Mouse (Mus musculus) ES-CJ7 (cell line): ENCODE results near the gene Olfr26.
A peak's percentile ranks its signal among the peaks of the same experiment; 100 is the strongest.

ENCODE experiments used
- DNase-seq: peaks from one replicate; pipeline ENCODE4 v3.0.0; 2011; ENCODE audit warnings: low read depth, low spot score

Olfr26 gene

DNA sequence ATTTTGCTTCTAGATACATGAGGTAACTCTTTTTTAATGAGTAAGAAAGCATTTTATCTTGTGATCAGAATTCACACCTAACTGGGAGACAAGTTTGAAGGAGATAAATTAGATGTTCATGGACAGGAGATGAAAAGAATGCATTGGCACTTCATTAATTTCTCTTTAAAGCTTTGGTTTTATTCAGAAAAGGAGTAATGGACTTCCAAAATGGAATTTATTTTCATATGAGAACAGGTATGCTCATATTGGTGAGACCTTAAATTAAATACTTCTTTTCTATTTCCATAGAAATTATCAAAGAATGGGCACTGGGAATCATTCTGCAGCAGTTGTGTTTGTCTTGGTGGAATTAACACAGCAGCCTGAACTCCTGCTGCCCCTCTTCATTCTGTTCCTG, at the start of gene Olfr26:
Gene Olfr26, plus strand, starts transcription at position 301 of the 400 bp plus-strand sequence.
- no peak for DNase-seq

DNA sequence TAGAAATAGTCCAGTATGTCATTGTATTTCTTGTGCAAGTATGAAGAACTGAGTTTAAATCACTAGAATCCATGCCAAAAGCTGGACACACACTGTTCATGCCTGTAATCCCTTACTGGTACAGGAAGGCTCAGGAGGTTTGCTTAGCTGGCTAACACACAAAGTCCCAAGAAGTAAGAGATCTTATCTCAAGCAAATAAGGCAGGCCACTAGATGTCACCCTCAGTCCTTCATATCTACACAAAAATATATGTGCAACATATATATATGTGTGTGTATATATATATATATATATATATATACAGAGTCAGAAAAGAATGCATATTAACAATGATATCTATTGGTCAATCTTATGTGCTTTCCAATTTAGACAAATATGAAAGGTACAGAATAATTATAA, 49.2 kb upstream of the Olfr26 start:
- DNase-seq = peak; percentile 15

GRCm38 (mm10) chr9:38814314-38814713, 40.5 kb upstream of the Olfr26 start, which contains the start of gene Olfr922:
TSS of gene Olfr922 (plus strand) at chr9:38814614.
- DNase-seq = no peak

- DNase-seq = no peak
Observed at GRCm38 (mm10) chr9:38815458-38815986, 39.3 kb upstream of the Olfr26 start.

GRCm38 (mm10) chr9:38826245-38826644, 28.6 kb upstream of the Olfr26 start, which contains the start of gene Olfr923:
TSS of gene Olfr923 (plus strand) at chr9:38826545.
- DNase-seq = no peak

DNA sequence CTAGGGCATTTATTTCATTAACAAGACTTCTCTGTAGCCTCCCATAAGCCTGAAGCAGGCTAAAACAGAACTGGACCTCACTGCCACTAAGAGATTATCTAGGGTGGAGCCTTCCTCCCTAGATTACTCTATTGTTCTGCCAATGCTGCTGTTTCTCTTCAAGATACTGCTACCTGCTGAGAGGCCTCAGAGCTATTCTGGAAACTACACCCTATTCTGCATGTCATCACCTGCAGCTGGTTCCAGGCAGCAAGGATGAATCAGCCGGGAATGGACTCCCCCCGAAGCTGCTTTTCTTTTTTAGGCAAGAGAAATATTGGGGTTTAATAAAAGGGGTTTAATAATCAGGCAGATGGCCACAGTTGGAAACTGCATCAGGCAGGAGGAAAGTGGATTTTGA, 21.8 kb upstream of the Olfr26 start:
- peak; percentile 90 for DNase-seq

GRCm38 (mm10) chr9:38844149-38844548, 10.7 kb upstream of the Olfr26 start, which contains the start of gene Olfr924:
TSS of gene Olfr924 (plus strand) at chr9:38844449.
- DNase-seq = no peak

DNA sequence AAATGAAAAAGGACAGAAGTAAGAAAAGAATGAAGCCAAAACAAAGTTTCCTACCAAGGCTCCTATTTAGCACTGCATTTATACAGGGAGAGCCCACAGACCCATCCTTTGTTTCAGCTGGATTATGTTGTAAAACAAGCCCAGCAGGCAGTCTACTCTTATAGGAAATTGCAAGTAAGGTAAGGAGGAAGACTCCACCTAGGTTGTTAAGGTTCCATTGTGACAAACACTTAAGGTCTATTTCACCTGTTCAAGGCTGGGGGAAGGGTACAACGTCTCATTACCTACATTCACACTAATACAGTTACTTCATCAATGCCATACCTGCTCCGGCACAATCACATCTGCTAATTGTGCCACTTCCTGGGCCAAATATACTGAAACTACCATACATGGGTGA, 20.0 kb downstream of the Olfr26 start:
- peak; percentile 90 for DNase-seq

DNA sequence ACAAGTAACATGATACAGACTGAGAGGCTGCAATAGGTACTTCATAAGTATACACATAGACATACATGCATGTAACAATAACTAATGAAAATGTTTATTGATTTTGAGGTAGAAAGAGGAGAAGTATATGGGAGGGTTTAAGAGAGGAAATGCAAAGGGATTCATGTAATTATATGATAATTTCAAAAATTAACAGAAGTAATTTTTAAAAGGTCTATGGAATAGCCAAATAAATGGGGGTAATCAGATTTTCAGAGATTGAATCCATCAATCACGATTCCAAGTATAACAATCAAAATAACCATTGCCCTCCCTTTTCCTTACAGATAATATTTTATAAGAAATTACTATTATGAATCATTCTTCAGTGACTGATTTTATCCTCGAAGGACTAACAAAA, 22.0 kb downstream of the Olfr26 start, which contains the start of gene Olfr926:
Gene Olfr926, plus strand, starts transcription at position 301 of the 400 bp plus-strand sequence.
- no peak for DNase-seq
